Mouse (Mus musculus): ENCODE data around the gene Gm5796. TPM values are rescaled to one million over a fixed set of nuclear protein-coding genes. Genes with fewer than 3 reads are reported as not detected.
"Not testable (repeated sequence)": the region's sequence is repeated elsewhere in the genome, so short reads cannot be mapped to it uniquely, and the experiment has no call there.

The Gm5796 gene
- polyA plus RNA-seq (2015; fragmentation: Nextera tagmentation; extraction: Ambion mirVana) = not detected in 2 replicates

GRCm38 (mm10) chr14:4023641-4024040, at the start of gene Gm5796:
Gene Gm5796 (plus strand): TSS chr14:4023941.
- not testable (repeated sequence) for H3K27me3 ChIP-seq; H3K36me3 ChIP-seq; H3K4me3 ChIP-seq (replicated peaks); H3K9ac ChIP-seq; DNase-seq; H3K27ac ChIP-seq; H3K9me3 ChIP-seq (replicated peaks); H3K4me1 ChIP-seq (replicated peaks); ATAC-seq (ENCODE audit: low read depth); H3K4me2 ChIP-seq
- 43% methylated on average over 1 of the region's 3 CpGs for WGBS (ENCODE audit: insufficient replicate concordance)

GRCm38 (mm10) chr14:3998094-3998493, 25.6 kb upstream of the Gm5796 start, which contains the start of gene Gm3099:
Gene Gm3099 (plus strand): TSS chr14:3998394.
- DNase-seq; H3K36me3 ChIP-seq; H3K9me3 ChIP-seq (replicated peaks); H3K4me2 ChIP-seq; H3K4me1 ChIP-seq (replicated peaks); ATAC-seq (ENCODE audit: low read depth); H3K27ac ChIP-seq; H3K4me3 ChIP-seq (replicated peaks); H3K9ac ChIP-seq; H3K27me3 ChIP-seq: not testable (repeated sequence)
- WGBS (ENCODE audit: insufficient replicate concordance) = 44% methylated on average over 1 of the region's 3 CpGs

- not testable (repeated sequence) for H3K4me1 ChIP-seq (replicated peaks); ATAC-seq (ENCODE audit: low read depth); H3K36me3 ChIP-seq; H3K4me3 ChIP-seq (replicated peaks); H3K9ac ChIP-seq; H3K27ac ChIP-seq; H3K4me2 ChIP-seq; DNase-seq; H3K27me3 ChIP-seq; H3K9me3 ChIP-seq (replicated peaks)
- WGBS (ENCODE audit: insufficient replicate concordance) = 34% methylated on average over 3 of the region's 3 CpGs
Measured at GRCm38 (mm10) chr14:4083820-4084219, 60.1 kb downstream of the Gm5796 start, which contains the start of gene Gm3115. Gene Gm3115 (plus strand): TSS chr14:4084120.

Other genes with a start within 250 kb of the Gm5796 start
- not detected in 2 replicates for gene Gm3002, start 213.9 kb upstream of the Gm5796 start, polyA plus RNA-seq (2015; fragmentation: Nextera tagmentation; extraction: Ambion mirVana)
- 0.09 TPM in 1 of 2 replicates, not detected in the other for gene Gm3033, start 177.7 kb upstream of the Gm5796 start, polyA plus RNA-seq (2015; fragmentation: Nextera tagmentation; extraction: Ambion mirVana)
- gene Gm2916, start 139.8 kb upstream of the Gm5796 start, polyA plus RNA-seq (2015; fragmentation: Nextera tagmentation; extraction: Ambion mirVana) = not detected in 2 replicates
- not detected in 2 replicates for gene Gm3029, start 92.2 kb upstream of the Gm5796 start, polyA plus RNA-seq (2015; fragmentation: Nextera tagmentation; extraction: Ambion mirVana)
- gene Gm3095, start 60.4 kb upstream of the Gm5796 start, polyA plus RNA-seq (2015; fragmentation: Nextera tagmentation; extraction: Ambion mirVana) = not detected in 2 replicates
- not detected in 2 replicates for gene Gm3099, start 25.5 kb upstream of the Gm5796 start, polyA plus RNA-seq (2015; fragmentation: Nextera tagmentation; extraction: Ambion mirVana)
- gene Gm3115, start 60.2 kb downstream of the Gm5796 start, polyA plus RNA-seq (2015; fragmentation: Nextera tagmentation; extraction: Ambion mirVana) = not detected in 2 replicates
- gene Gm8108, start 86.6 kb downstream of the Gm5796 start, polyA plus RNA-seq (2015; fragmentation: Nextera tagmentation; extraction: Ambion mirVana) = not detected in 2 replicates
- not detected in 2 replicates for gene Gm3127, start 141.1 kb downstream of the Gm5796 start, polyA plus RNA-seq (2015; fragmentation: Nextera tagmentation; extraction: Ambion mirVana)
- not detected in 2 replicates for gene Gm2974, start 158.6 kb downstream of the Gm5796 start, polyA plus RNA-seq (2015; fragmentation: Nextera tagmentation; extraction: Ambion mirVana)
- gene Gm3138, start 225.7 kb downstream of the Gm5796 start, polyA plus RNA-seq (2015; fragmentation: Nextera tagmentation; extraction: Ambion mirVana) = not detected in 2 replicates